ENCODE assay signal across 21 mouse cellular contexts in the genomic region with DNA sequence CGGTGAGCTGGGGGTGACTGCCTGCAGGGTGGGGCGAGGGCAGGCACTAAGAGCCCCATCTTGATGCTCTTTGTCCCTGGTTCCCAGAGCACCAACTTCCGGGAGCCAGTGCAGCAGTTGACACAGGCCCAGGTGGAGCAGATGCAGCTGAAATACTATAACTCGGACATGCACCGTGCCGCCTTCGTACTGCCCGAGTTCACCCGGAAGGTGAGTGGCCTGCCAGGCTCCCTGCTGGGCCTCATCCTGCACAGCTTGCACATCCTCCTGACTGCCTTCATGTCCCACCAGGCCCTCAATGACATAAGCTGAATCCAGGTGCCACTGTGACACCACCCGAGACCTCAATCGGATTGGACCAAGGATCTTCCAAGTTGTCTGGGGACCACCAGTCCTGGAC. TPM values are rescaled to one million over a fixed set of nuclear protein-coding genes. Genes with fewer than 3 reads are reported as not detected.
DNase-seq lines count a peak whose midpoint lies in the region; ATAC-seq and TF ChIP-seq lines count a peak whose summit lies in the region.
"Had no signal": no experiment of that assay in that cellular context is flagged by ENCODE, and none has a peak within 500 bp of the region (broad histone marks: within the 10 kb centered on the region; RNA-seq: fewer than 3 reads in every experiment).

No protein-coding gene starts in this region.

- H3K9ac ChIP-seq in embryonic facial prominence, embryonic 13.5 days, result no peak overlapping the region
- H3K9ac ChIP-seq in liver, embryonic 11.5 days (ENCODE audit: low read depth, low read length), result no peak overlapping the region
- H3K9ac ChIP-seq: embryonic facial prominence, embryonic 12.5 days; forebrain, embryonic 13.5 days; heart, embryonic 15.5 days; hindbrain, embryonic 13.5 days had no signal

- 0 out of 2 replicates have a peak overlapping the region, but pooled peaks have one; percentile 2 for H3K4me3 ChIP-seq in embryonic facial prominence, embryonic 13.5 days
- H3K4me3 ChIP-seq in embryonic facial prominence, embryonic 10.5 days, result no peak overlapping the region
- H3K4me3 ChIP-seq in liver, embryonic 11.5 days (ENCODE audit: low read depth, low read length), result no peak overlapping the region
- H3K4me3 ChIP-seq in cerebellum, adult 2 months (replicated peaks; ENCODE audit: insufficient read depth, low read depth, low read length), result no peak overlapping the region
- H3K4me3 ChIP-seq: embryonic facial prominence, embryonic 12.5 days; forebrain, embryonic 13.5 days; heart, embryonic 15.5 days; hindbrain, embryonic 13.5 days had no signal

- no peaks in the 10 kb centered on the region for H3K9me3 ChIP-seq in embryonic facial prominence, embryonic 13.5 days
- H3K9me3 ChIP-seq in embryonic facial prominence, embryonic 10.5 days, result peaks cover 5% of the 10 kb centered on the region; the same call in 1 of the 2 replicates
- peaks cover 2% of the 10 kb centered on the region; the same call in 1 of the 2 replicates for H3K9me3 ChIP-seq in liver, embryonic 11.5 days (ENCODE audit: control insufficient read depth, low read length)
- H3K9me3 ChIP-seq: embryonic facial prominence, embryonic 12.5 days; forebrain, embryonic 13.5 days; heart, embryonic 15.5 days; hindbrain, embryonic 13.5 days had no signal

- DNase-seq in embryonic facial prominence, embryonic 10.5 days (ENCODE audit: low spot score), result no peak
- no peak for DNase-seq in liver, embryonic 11.5 days (ENCODE audit: low spot score)
- DNase-seq in liver, result no peak
- peak; percentile 47 to 57 for DNase-seq in cerebellum, adult 2 months
- peak; percentile 52 to 65 for DNase-seq in cerebellum, postnatal 25 days
- no peak for DNase-seq in urinary bladder, postnatal 36 days (ENCODE audit: low spot score in 2 of 2)
- no peak for DNase-seq in frontal cortex, postnatal 14 days (ENCODE audit: low spot score in 2 of 2)
- DNase-seq: adrenal gland, postnatal 14 days; embryo, embryonic 11 days; gastrocnemius, postnatal 10 days; heart, adult 18-20 months; heart, postnatal 14 days; kidney, adult 11 months had no signal

- H3K4me2 ChIP-seq in embryonic facial prominence, embryonic 13.5 days, result no peak overlapping the region
- 0 out of 2 replicates have a peak overlapping the region, but pooled peaks have one; percentile 12 for H3K4me2 ChIP-seq in liver, embryonic 11.5 days
- H3K4me2 ChIP-seq: embryonic facial prominence, embryonic 12.5 days; heart, embryonic 15.5 days; hindbrain, embryonic 13.5 days had no signal

- H3K4me1 ChIP-seq in embryonic facial prominence, embryonic 13.5 days, result peaks cover 20% of the 10 kb centered on the region
- peaks cover 27% of the 10 kb centered on the region for H3K4me1 ChIP-seq in embryonic facial prominence, embryonic 10.5 days
- H3K4me1 ChIP-seq in liver, embryonic 11.5 days (replicated peaks; ENCODE audit: control insufficient read depth, insufficient read depth, low read length), result peaks cover 17% of the 10 kb centered on the region
- H3K4me1 ChIP-seq in cerebellum, adult 2 months (ENCODE audit: control insufficient read depth, insufficient read depth, low read length), result peaks cover 20% of the 10 kb centered on the region

- no peak for TF ChIP-seq CTCF in cerebellum, adult 2 months (IDR thresholded peaks at IDR 0.05; ENCODE audit: borderline replicate concordance, insufficient read depth, low read depth, low read length)

- ATAC-seq in embryonic facial prominence, embryonic 13.5 days (ENCODE audit: insufficient number of reproducible peaks, insufficient read depth, low FRiP score, low TSS enrichment, low read depth), result no peak
- ATAC-seq in liver, embryonic 11.5 days (replicated peaks; ENCODE audit: low FRiP score), result no peak
- ATAC-seq: forebrain, embryonic 13.5 days; hindbrain, postnatal 0 days had no signal

- H3K27me3 ChIP-seq in embryonic facial prominence, embryonic 13.5 days, result no peaks in the 10 kb centered on the region
- H3K27me3 ChIP-seq in embryonic facial prominence, embryonic 10.5 days (replicated peaks; ENCODE audit: low read depth, poor library complexity, severe bottlenecking), result no peaks in the 10 kb centered on the region
- H3K27me3 ChIP-seq in liver, embryonic 11.5 days (replicated peaks; ENCODE audit: control insufficient read depth, insufficient read depth, low read length), result no peaks in the 10 kb centered on the region
- no peaks in the 10 kb centered on the region for H3K27me3 ChIP-seq in cerebellum, adult 2 months (ENCODE audit: control insufficient read depth, insufficient read depth, low read length)
- H3K27me3 ChIP-seq: embryonic facial prominence, embryonic 12.5 days; forebrain, embryonic 13.5 days; heart, embryonic 15.5 days; hindbrain, embryonic 13.5 days had no signal

- no peak overlapping the region for H3K27ac ChIP-seq in embryonic facial prominence, embryonic 13.5 days
- H3K27ac ChIP-seq in embryonic facial prominence, embryonic 10.5 days (replicated peaks), result no peak overlapping the region
- no peak overlapping the region for H3K27ac ChIP-seq in liver, embryonic 11.5 days (ENCODE audit: low read depth, low read length)
- H3K27ac ChIP-seq in cerebellum, adult 2 months (ENCODE audit: insufficient read depth, low read length), result no peak overlapping the region
- H3K27ac ChIP-seq: embryonic facial prominence, embryonic 12.5 days; forebrain, embryonic 13.5 days; heart, embryonic 10.5 days; heart, embryonic 15.5 days; hindbrain, embryonic 13.5 days; hindbrain, postnatal 0 days had no signal

- TF ChIP-seq POLR2A in cerebellum, adult 2 months (IDR thresholded peaks at IDR 0.05; ENCODE audit: borderline replicate concordance, insufficient read depth, low read length), result no peak

- 94% methylated on average over 11 of the region's 11 CpGs for WGBS in embryonic facial prominence, embryonic 13.5 days
- 95% methylated on average over 11 of the region's 11 CpGs for WGBS in embryonic facial prominence, embryonic 10.5 days
- 98% methylated on average over 11 of the region's 11 CpGs for WGBS in liver, embryonic 11.5 days
- WGBS in cerebellum, adult 2 months, result 32% methylated on average over 11 of the region's 11 CpGs

- peaks cover 64% of the 10 kb centered on the region for H3K36me3 ChIP-seq in embryonic facial prominence, embryonic 13.5 days
- peaks cover 66% of the 10 kb centered on the region for H3K36me3 ChIP-seq in embryonic facial prominence, embryonic 10.5 days (replicated peaks)
- peaks cover 52% of the 10 kb centered on the region for H3K36me3 ChIP-seq in liver, embryonic 11.5 days (ENCODE audit: control insufficient read depth, insufficient read depth, low read length)

RNA-seq across cellular contexts. Expression of a gene that starts 2.7 kb away (rescaled TPM):
- polyA plus RNA-seq in embryonic facial prominence, embryonic 13.5 days (2015; fragmentation: Nextera tagmentation; extraction: Ambion mirVana), result 201 and 214 TPM in 2 replicates
- polyA plus RNA-seq in embryonic facial prominence, embryonic 10.5 days (2016; fragmentation: Nextera tagmentation; extraction: Ambion mirVana), result 248 and 267 TPM in 2 replicates
- polyA plus RNA-seq in liver, embryonic 11.5 days (2014; fragmentation: Nextera tagmentation; extraction: Ambion mirVana), result 510 and 529 TPM in 2 replicates
- 68.9 and 75.8 TPM in 2 replicates for polyA plus RNA-seq in cerebellum, adult 2 months (2012; rRNA removed)

RNA-seq across cellular contexts. Expression of a gene that starts 8.4 kb away (rescaled TPM):
- 0.07 and 1.1 TPM in 2 replicates for polyA plus RNA-seq in embryonic facial prominence, embryonic 13.5 days (2015; fragmentation: Nextera tagmentation; extraction: Ambion mirVana)
- 0.35 TPM in 1 of 2 replicates, not detected in the other for polyA plus RNA-seq in embryonic facial prominence, embryonic 10.5 days (2016; fragmentation: Nextera tagmentation; extraction: Ambion mirVana)
- polyA plus RNA-seq in liver, embryonic 11.5 days (2014; fragmentation: Nextera tagmentation; extraction: Ambion mirVana), result 5.0 and 6.8 TPM in 2 replicates
- polyA plus RNA-seq in cerebellum, adult 2 months (2012; rRNA removed), result 0.82 and 1.9 TPM in 2 replicates
- polyA plus RNA-seq: heart, embryonic 15.5 days had no signal

RNA-seq across cellular contexts. Expression of a gene that starts 32.8 kb away (rescaled TPM):
- 371 and 401 TPM in 2 replicates for polyA plus RNA-seq in embryonic facial prominence, embryonic 13.5 days (2015; fragmentation: Nextera tagmentation; extraction: Ambion mirVana)
- 450 and 455 TPM in 2 replicates for polyA plus RNA-seq in embryonic facial prominence, embryonic 10.5 days (2016; fragmentation: Nextera tagmentation; extraction: Ambion mirVana)
- polyA plus RNA-seq in liver, embryonic 11.5 days (2014; fragmentation: Nextera tagmentation; extraction: Ambion mirVana), result 226 and 230 TPM in 2 replicates
- polyA plus RNA-seq in cerebellum, adult 2 months (2012; rRNA removed), result 276 and 338 TPM in 2 replicates

RNA-seq across cellular contexts. Expression of a gene that starts 35.8 kb away (rescaled TPM):
- polyA plus RNA-seq in embryonic facial prominence, embryonic 13.5 days (2015; fragmentation: Nextera tagmentation; extraction: Ambion mirVana), result 97.0 and 99.7 TPM in 2 replicates
- polyA plus RNA-seq in embryonic facial prominence, embryonic 10.5 days (2016; fragmentation: Nextera tagmentation; extraction: Ambion mirVana), result 98.8 and 108 TPM in 2 replicates
- 92.4 and 98.2 TPM in 2 replicates for polyA plus RNA-seq in liver, embryonic 11.5 days (2014; fragmentation: Nextera tagmentation; extraction: Ambion mirVana)
- 47.1 and 52.9 TPM in 2 replicates for polyA plus RNA-seq in cerebellum, adult 2 months (2012; rRNA removed)

RNA-seq across cellular contexts. Expression of a gene that starts 49.1 kb away (rescaled TPM):
- polyA plus RNA-seq in embryonic facial prominence, embryonic 13.5 days (2015; fragmentation: Nextera tagmentation; extraction: Ambion mirVana), result not detected in 2 replicates
- polyA plus RNA-seq in embryonic facial prominence, embryonic 10.5 days (2016; fragmentation: Nextera tagmentation; extraction: Ambion mirVana), result not detected in 2 replicates
- not detected in 2 replicates for polyA plus RNA-seq in liver, embryonic 11.5 days (2014; fragmentation: Nextera tagmentation; extraction: Ambion mirVana)
- polyA plus RNA-seq in cerebellum, adult 2 months (2012; rRNA removed), result 0.10 and 0.11 TPM in 2 replicates
- polyA plus RNA-seq: embryonic facial prominence, embryonic 12.5 days; forebrain, embryonic 13.5 days; heart, embryonic 10.5 days; hindbrain, embryonic 13.5 days; hindbrain, postnatal 0 days; intestine, embryonic 14.5 days had no signal

Comparison
In these comparisons a context has a peak if more than half of its experiments do, and no peak if none do; other contexts are left out.
1. DNase-seq: peak in cerebellum, adult 2 months (2 of 2) and cerebellum, postnatal 25 days (2 of 2); none in embryonic facial prominence, embryonic 10.5 days (single experiment), liver, embryonic 11.5 days (single experiment), liver (single experiment), urinary bladder, postnatal 36 days (0 of 2) and frontal cortex, postnatal 14 days (0 of 2).